Mouse (Mus musculus): ENCODE results near the gene Syne4. TPM values are rescaled to one million over a fixed set of nuclear protein-coding genes. Genes with fewer than 3 reads are reported as not detected.
A peak's percentile ranks its signal among the peaks of the same experiment; 100 is the strongest.

The Syne4 gene
- polyA plus RNA-seq, 1 experiment from 2014 or later = 19.0 TPM

- peaks cover 39% of the 10 kb centered on the region for H3K27me3 ChIP-seq
- no peak overlapping the region for H3K27ac ChIP-seq (replicated peaks)
- peaks cover 44% of the 10 kb centered on the region for H3K4me1 ChIP-seq (replicated peaks)
- no peaks in the 10 kb centered on the region for H3K9me3 ChIP-seq
- H3K36me3 ChIP-seq = no peaks in the 10 kb centered on the region
- no peak for ATAC-seq (ENCODE audit: low read depth)
- no peak overlapping the region for H3K4me3 ChIP-seq
- 77% methylated on average over 6 of the region's 6 CpGs for WGBS
- H3K9ac ChIP-seq = no peak overlapping the region
- H3K4me2 ChIP-seq = no peak overlapping the region
Measured at GRCm38 (mm10) chr7:30335688-30336087, 21.1 kb downstream of the Syne4 start.

- peak overlapping the region; percentile 9; the same call in 1 of the 2 replicates for H3K4me2 ChIP-seq
- peaks cover 39% of the 10 kb centered on the region for H3K4me1 ChIP-seq (replicated peaks)
- no peak overlapping the region for H3K27ac ChIP-seq (replicated peaks)
- H3K4me3 ChIP-seq = no peak overlapping the region
- peaks cover 39% of the 10 kb centered on the region for H3K27me3 ChIP-seq
- no peaks in the 10 kb centered on the region for H3K9me3 ChIP-seq
- H3K9ac ChIP-seq = no peak overlapping the region
- H3K36me3 ChIP-seq = no peaks in the 10 kb centered on the region
- 3% methylated on average over 9 of the region's 9 CpGs for WGBS
- ATAC-seq (ENCODE audit: low read depth) = 0 out of 2 replicates have a peak, but pooled peaks have one; percentile 10
Measured at GRCm38 (mm10) chr7:30336384-30336783, 21.8 kb downstream of the Syne4 start.

GRCm38 (mm10) chr7:30339432-30340109 is 25.0 kb downstream of the Syne4 start:
- Histone ChIP-seq H3K9ac (no peak overlapping the region), H3K4me3 (no peak overlapping the region), H3K36me3 (no peaks in the 10 kb centered on the region), H3K4me1 (replicated peaks) (peaks cover 9% of the 10 kb centered on the region), H3K4me2 (no peak overlapping the region), H3K9me3 (no peaks in the 10 kb centered on the region), H3K27me3 (peaks cover 39% of the 10 kb centered on the region), H3K27ac (replicated peaks) (no peak overlapping the region)
- 69% methylated on average over 5 of the region's 5 CpGs for WGBS
- no peak for ATAC-seq (ENCODE audit: low read depth)

- Histone ChIP-seq H3K27ac (replicated peaks) (no peak overlapping the region), H3K4me3 (no peak overlapping the region), H3K9ac (no peak overlapping the region), H3K9me3 (no peaks in the 10 kb centered on the region), H3K36me3 (no peaks in the 10 kb centered on the region), H3K27me3 (peaks cover 62% of the 10 kb centered on the region), H3K4me2 (no peak overlapping the region), H3K4me1 (replicated peaks) (peaks cover 15% of the 10 kb centered on the region)
- WGBS = 28% methylated on average over 21 of the region's 21 CpGs
- ATAC-seq (ENCODE audit: low read depth) = no peak
Measured at GRCm38 (mm10) chr7:30346635-30347379, 32.2 kb downstream of the Syne4 start.

- Histone ChIP-seq H3K4me3 (peak overlapping the region; percentile 13; the same call in 1 of the 2 replicates), H3K9me3 (no peaks in the 10 kb centered on the region)
Measured at GRCm38 (mm10) chr7:30347828-30348227, 33.2 kb downstream of the Syne4 start.

GRCm38 (mm10) chr7:30353279-30353822 is 38.7 kb downstream of the Syne4 start:
- Histone ChIP-seq H3K4me1 (replicated peaks) (peaks cover 29% of the 10 kb centered on the region), H3K27me3 (peaks cover 20% of the 10 kb centered on the region), H3K4me2 (no peak overlapping the region), H3K36me3 (peaks cover 36% of the 10 kb centered on the region), H3K27ac (replicated peaks) (no peak overlapping the region; the same call in 1 of the 2 replicates), H3K4me3 (no peak overlapping the region), H3K9ac (no peak overlapping the region), H3K9me3 (no peaks in the 10 kb centered on the region)
- WGBS = 18% methylated on average over 6 of the region's 6 CpGs
- 0 out of 2 replicates have a peak, but pooled peaks have one; percentile 48 for ATAC-seq (ENCODE audit: low read depth)

More at GRCm38 (mm10) chr7:30347828-30348227, 33.2 kb downstream of the Syne4 start:
- H3K4me1 ChIP-seq (replicated peaks) = peaks cover 15% of the 10 kb centered on the region
- peak overlapping the region; percentile 38; the same call in 1 of the 2 replicates for H3K9ac ChIP-seq
- peaks cover 57% of the 10 kb centered on the region for H3K27me3 ChIP-seq
- H3K27ac ChIP-seq (replicated peaks) = no peak overlapping the region
- H3K36me3 ChIP-seq = no peaks in the 10 kb centered on the region
- peak; percentile 56 for ATAC-seq (ENCODE audit: low read depth)
- peak overlapping the region; percentile 46 for H3K4me2 ChIP-seq
- 1% methylated on average over 30 of the region's 30 CpGs for WGBS

GRCm38 (mm10) chr7:30354059-30354458 is 39.5 kb downstream of the Syne4 start:
- H3K36me3 ChIP-seq = peaks cover 38% of the 10 kb centered on the region
- H3K27me3 ChIP-seq = peaks cover 13% of the 10 kb centered on the region
- H3K27ac ChIP-seq (replicated peaks) = no peak overlapping the region; the same call in 1 of the 2 replicates
- no peaks in the 10 kb centered on the region for H3K9me3 ChIP-seq
- no peak overlapping the region for H3K4me2 ChIP-seq
- H3K4me1 ChIP-seq (replicated peaks) = peaks cover 36% of the 10 kb centered on the region
- WGBS = 81% methylated on average over 4 of the region's 4 CpGs
- H3K4me3 ChIP-seq = no peak overlapping the region
- no peak for ATAC-seq (ENCODE audit: low read depth)
- H3K9ac ChIP-seq = no peak overlapping the region

- H3K27ac ChIP-seq (replicated peaks) = no peak overlapping the region
- ATAC-seq (ENCODE audit: low read depth) = no peak
- peak overlapping the region; percentile 21; the same call in 1 of the 2 replicates for H3K4me3 ChIP-seq
- H3K9me3 ChIP-seq = no peaks in the 10 kb centered on the region
- peaks cover 76% of the 10 kb centered on the region for H3K4me1 ChIP-seq (replicated peaks)
- 40% methylated on average over 7 of the region's 7 CpGs for WGBS
- peak overlapping the region; percentile 83 for H3K4me2 ChIP-seq
- peak overlapping the region; percentile 60 for H3K9ac ChIP-seq
- H3K27me3 ChIP-seq = no peaks in the 10 kb centered on the region
- H3K36me3 ChIP-seq = peaks cover 54% of the 10 kb centered on the region
Measured at GRCm38 (mm10) chr7:30358378-30359186, 44.0 kb downstream of the Syne4 start.

- peaks cover 71% of the 10 kb centered on the region for H3K4me1 ChIP-seq (replicated peaks)
- 55% methylated on average over 31 of the region's 31 CpGs for WGBS
Measured at GRCm38 (mm10) chr7:30359276-30359865, 44.8 kb downstream of the Syne4 start.

GRCm38 (mm10) chr7:30360028-30360427 is 45.4 kb downstream of the Syne4 start:
- H3K9me3 ChIP-seq = no peaks in the 10 kb centered on the region
- ATAC-seq (ENCODE audit: low read depth) = no peak
- H3K27ac ChIP-seq (replicated peaks) = no peak overlapping the region
- peaks cover 10% of the 10 kb centered on the region for H3K27me3 ChIP-seq
- H3K9ac ChIP-seq = peak overlapping the region; percentile 60; the same call in 1 of the 2 replicates
- peak overlapping the region; percentile 83 for H3K4me2 ChIP-seq
- H3K36me3 ChIP-seq = peaks cover 46% of the 10 kb centered on the region
- WGBS = 93% methylated on average over 17 of the region's 17 CpGs
- H3K4me1 ChIP-seq (replicated peaks) = peaks cover 68% of the 10 kb centered on the region
- H3K4me3 ChIP-seq = peak overlapping the region; percentile 21

More at GRCm38 (mm10) chr7:30359276-30359865, 44.8 kb downstream of the Syne4 start:
- peaks cover 3% of the 10 kb centered on the region; the same call in 1 of the 2 replicates for H3K27me3 ChIP-seq
- peak overlapping the region; percentile 21 for H3K4me3 ChIP-seq
- no peaks in the 10 kb centered on the region for H3K9me3 ChIP-seq
- H3K27ac ChIP-seq (replicated peaks) = no peak overlapping the region
- peak overlapping the region; percentile 60 for H3K9ac ChIP-seq
- peaks cover 53% of the 10 kb centered on the region for H3K36me3 ChIP-seq
- ATAC-seq (ENCODE audit: low read depth) = no peak
- peak overlapping the region; percentile 83 for H3K4me2 ChIP-seq

Data from neural tube, embryonic 13.5 days (tissue).